Mouse (Mus musculus) liver, adult 2 months (tissue): ENCODE results near the gene Bcat1.

Experiments
- CTCF ChIP-seq: fragments of 200-500 bp; IDR thresholded peaks from 2 replicates; pipeline ENCODE4 v1.5.1; 2011; ENCODE audit warnings: low read depth, low read length, control low read depth
- POLR2A ChIP-seq: fragments of 200-500 bp; IDR thresholded peaks from 2 replicates; pipeline ENCODE4 v1.6.1; 2011; ENCODE audit warnings: low read length, control low read depth; ENCODE audit not compliant: insufficient read depth; ENCODE audit errors: extremely low read depth

DNA sequence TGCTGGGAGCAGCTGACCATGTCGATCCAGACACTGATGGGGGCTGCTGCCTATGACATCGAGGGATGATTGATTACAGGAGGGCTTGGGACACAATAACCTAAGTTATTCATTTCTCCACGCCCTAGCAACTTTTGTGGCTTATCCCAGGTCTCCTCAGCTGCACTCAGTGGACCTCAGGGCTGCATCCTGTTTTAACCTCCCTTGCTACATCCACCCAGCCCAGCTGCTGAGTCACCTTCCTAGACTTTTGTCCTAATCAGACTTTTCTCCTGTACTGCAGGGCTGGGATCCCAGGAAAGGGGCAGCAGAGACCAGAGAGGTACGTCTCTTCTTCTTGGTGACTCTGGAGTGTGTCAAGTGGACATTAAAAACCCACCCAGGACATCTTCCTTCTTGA, 19.9 kb downstream of the Bcat1 start:
- TF ChIP-seq POLR2A (no peak), CTCF (no peak)
